Mouse (Mus musculus) limb, embryonic 13.5 days (tissue): ENCODE results near the gene Gm13277. TPM values are rescaled to one million over a fixed set of nuclear protein-coding genes. Genes with fewer than 3 reads are reported as not detected.
A peak's percentile ranks its signal among the peaks of the same experiment; 100 is the strongest.
"Not testable (repeated sequence)": the region's sequence is repeated elsewhere in the genome, so short reads cannot be mapped to it uniquely, and the experiment has no call there.

Source experiments
- ATAC-seq: fragments of 200-750 bp; cut with Nextera tagmentation; 2 replicates; pipeline ENCODE4 v1.8.0; 2017; ENCODE audit warnings: low read depth, moderate number of reproducible peaks, moderate TSS enrichment; ENCODE audit not compliant: low FRiP score
- H3K27ac ChIP-seq: fragments of 300-500 bp; sonication (generic); 2 replicates; pipeline ENCODE4 v1.5.1; 2015; ENCODE audit warnings: inconsistent platforms, mild to moderate bottlenecking, moderate library complexity
- H3K27me3 ChIP-seq: fragments of 300-500 bp; sonication (generic); 2 replicates; pipeline ENCODE4 v1.6.1; 2015; ENCODE audit warnings: mild to moderate bottlenecking, inconsistent platforms
- H3K36me3 ChIP-seq: fragments of 300-500 bp; sonication (generic); 2 replicates; pipeline ENCODE4 v1.6.1; 2015; ENCODE audit warnings: inconsistent platforms, mild to moderate bottlenecking, moderate library complexity
- H3K4me1 ChIP-seq: fragments of 300-500 bp; sonication (generic); 2 replicates; pipeline ENCODE4 v1.6.1; 2015; ENCODE audit warnings: inconsistent platforms
- H3K4me2 ChIP-seq: fragments of 300-500 bp; sonication (generic); replicated peaks from 2 replicates; pipeline ENCODE4 v1.6.1; 2015; ENCODE audit warnings: inconsistent platforms, mild to moderate bottlenecking, moderate library complexity
- H3K4me3 ChIP-seq: fragments of 300-500 bp; sonication (generic); 2 replicates; pipeline ENCODE4 v1.5.1; 2015; ENCODE audit warnings: moderate library complexity, mild to moderate bottlenecking, inconsistent platforms
- H3K9ac ChIP-seq: fragments of 300-500 bp; sonication (generic); 2 replicates; pipeline ENCODE4 v1.6.1; 2015; ENCODE audit warnings: mild to moderate bottlenecking, inconsistent platforms
- H3K9me3 ChIP-seq: fragments of 300-500 bp; sonication (generic); 2 replicates; pipeline ENCODE4 v1.6.1; 2016; ENCODE audit warnings: inconsistent platforms
- WGBS: fragments of 180-500 bp; shearing (Covaris S2); methylation state at CpG from one replicate; pipeline ENCODE4 v1.1.7; 2015; 5-methylcytosine and 5-hydroxymethylcytosine counted together
- polyA plus RNA-seq: library from polyadenylated mRNA; unstranded; fragments of >200 nt; fragmentation: Nextera tagmentation; extraction: Ambion mirVana; gene quantifications from 2 replicates; pipeline ENCODE4 v1.2.1, GENCODE M21; 2015

The Gm13277 gene
- polyA plus RNA-seq, 1 experiment from 2014 or later: not detected

DNA sequence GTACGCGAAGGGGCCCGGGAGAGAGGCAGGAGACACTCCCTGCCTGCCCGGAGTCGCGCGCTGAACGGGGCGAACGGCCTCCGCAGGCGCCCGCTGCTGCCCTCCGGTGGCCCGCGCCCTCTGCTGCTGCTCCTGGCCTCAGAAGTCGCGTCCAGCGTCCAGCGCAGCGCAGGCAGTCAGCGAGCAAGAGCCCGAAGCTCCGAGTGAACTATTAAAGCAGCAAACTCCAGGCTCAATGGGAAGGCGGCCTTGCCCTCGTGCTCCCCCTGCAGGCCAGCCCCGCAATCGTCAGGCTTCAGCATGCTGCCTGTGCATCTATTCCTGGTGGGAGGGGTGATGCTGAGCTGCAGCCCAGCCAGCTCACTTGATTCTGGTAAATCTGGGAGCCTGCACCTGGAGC, 8.7 kb downstream of the Gm13277 start, which contains the start of gene Gm13279:
TSS of gene Gm13279 (plus strand) at position 301 of the 400 bp plus-strand sequence.
- H3K4me2 ChIP-seq, ATAC-seq, H3K36me3 ChIP-seq, H3K27ac ChIP-seq, H3K27me3 ChIP-seq, H3K4me1 ChIP-seq, H3K9ac ChIP-seq, H3K9me3 ChIP-seq, H3K4me3 ChIP-seq: not testable (repeated sequence)
- whole genome bisulfite sequencing: no CpG with 5 or more reads among the region's 28 CpGs

DNA sequence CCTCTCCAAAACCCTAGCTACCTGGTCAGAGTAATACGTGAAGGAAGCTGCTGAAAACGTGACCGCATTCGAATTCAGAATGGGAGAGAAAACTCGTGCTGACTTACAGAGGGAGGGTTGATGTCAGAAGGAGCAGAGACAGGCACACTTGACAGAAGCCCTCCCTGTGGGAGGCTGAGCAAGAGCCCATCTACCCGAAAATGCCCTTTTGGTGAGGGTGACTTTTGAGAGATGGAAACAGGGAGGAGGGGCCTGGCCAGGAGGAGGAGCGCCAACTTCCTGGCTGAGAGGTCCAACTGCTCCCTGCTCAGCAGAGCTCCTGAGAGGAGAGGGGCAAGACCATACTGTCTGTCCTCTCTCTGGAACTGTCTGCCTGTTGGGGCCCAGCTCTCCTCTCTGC, 10.9 kb downstream of the Gm13277 start, which contains the start of gene Gm13285:
TSS of gene Gm13285 (plus strand) at position 301 of the 400 bp plus-strand sequence.
- H3K36me3 ChIP-seq, H3K4me3 ChIP-seq, H3K27me3 ChIP-seq, H3K9ac ChIP-seq, H3K27ac ChIP-seq, H3K4me1 ChIP-seq, H3K4me2 ChIP-seq, H3K9me3 ChIP-seq, ATAC-seq: not testable (repeated sequence)
- WGBS: 21% methylated on average over 6 of the region's 7 CpGs

DNA sequence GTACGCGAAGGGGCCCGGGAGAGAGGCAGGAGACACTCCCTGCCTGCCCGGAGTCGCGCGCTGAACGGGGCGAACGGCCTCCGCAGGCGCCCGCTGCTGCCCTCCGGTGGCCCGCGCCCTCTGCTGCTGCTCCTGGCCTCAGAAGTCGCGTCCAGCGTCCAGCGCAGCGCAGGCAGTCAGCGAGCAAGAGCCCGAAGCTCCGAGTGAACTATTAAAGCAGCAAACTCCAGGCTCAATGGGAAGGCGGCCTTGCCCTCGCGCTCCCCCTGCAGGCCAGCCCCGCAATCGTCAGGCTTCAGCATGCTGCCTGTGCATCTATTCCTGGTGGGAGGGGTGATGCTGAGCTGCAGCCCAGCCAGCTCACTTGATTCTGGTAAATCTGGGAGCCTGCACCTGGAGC, 14.5 kb downstream of the Gm13277 start, which contains the start of gene Gm13287:
TSS of gene Gm13287 (plus strand) at position 301 of the 400 bp plus-strand sequence.
- not testable (repeated sequence) for ATAC-seq, H3K36me3 ChIP-seq, H3K4me3 ChIP-seq, H3K9me3 ChIP-seq, H3K27ac ChIP-seq, H3K9ac ChIP-seq, H3K4me1 ChIP-seq, H3K27me3 ChIP-seq
- no CpG with 5 or more reads among the region's 29 CpGs for WGBS
- peak within 1 kb of the TSS; percentile 41; the same call in 1 of the 2 replicates for H3K4me2 ChIP-seq

DNA sequence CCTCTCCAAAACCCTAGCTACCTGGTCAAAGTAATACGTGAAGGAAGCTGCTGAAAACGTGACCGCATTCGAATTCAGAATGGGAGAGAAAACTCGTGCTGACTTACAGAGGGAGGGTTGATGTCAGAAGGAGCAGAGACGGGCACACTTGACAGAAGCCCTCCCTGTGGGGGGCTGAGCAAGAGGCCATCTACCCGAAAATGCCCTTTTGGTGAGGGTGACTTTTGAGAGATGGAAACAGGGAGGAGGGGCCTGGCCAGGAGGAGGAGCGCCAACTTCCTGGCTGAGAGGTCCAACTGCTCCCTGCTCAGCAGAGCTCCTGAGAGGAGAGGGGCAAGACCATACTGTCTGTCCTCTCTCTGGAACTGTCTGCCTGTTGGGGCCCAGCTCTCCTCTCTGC, 16.8 kb downstream of the Gm13277 start, which contains the start of gene Gm13288:
TSS of gene Gm13288 (plus strand) at position 301 of the 400 bp plus-strand sequence.
- H3K4me3 ChIP-seq: peak within 1 kb of the TSS; percentile 28
- H3K4me2 ChIP-seq: peak within 1 kb of the TSS; percentile 46; the same call in 1 of the 2 replicates
- not testable (repeated sequence) for H3K27ac ChIP-seq, ATAC-seq, H3K27me3 ChIP-seq, H3K4me1 ChIP-seq, H3K9ac ChIP-seq, H3K36me3 ChIP-seq, H3K9me3 ChIP-seq
- no CpG with 5 or more reads among the region's 8 CpGs for WGBS

DNA sequence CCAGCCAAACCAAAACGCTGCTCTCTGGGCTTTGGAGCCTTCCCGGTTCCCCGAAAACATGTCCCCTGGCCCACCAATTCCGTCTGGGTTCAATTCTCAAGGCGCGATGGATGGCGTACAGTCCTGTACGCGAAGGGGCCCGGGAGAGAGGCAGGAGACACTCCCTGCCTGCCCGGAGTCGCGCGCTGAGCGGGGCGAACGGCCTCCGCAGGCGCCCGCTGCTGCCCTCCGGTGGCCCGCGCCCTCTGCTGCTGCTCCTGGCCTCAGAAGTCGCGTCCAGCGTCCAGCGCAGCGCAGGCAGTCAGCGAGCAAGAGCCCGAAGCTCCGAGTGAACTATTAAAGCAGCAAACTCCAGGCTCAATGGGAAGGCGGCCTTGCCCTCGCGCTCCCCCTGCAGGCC, 17.3 kb downstream of the Gm13277 start:
- not testable (repeated sequence) for H3K27me3 ChIP-seq, H3K27ac ChIP-seq, H3K9ac ChIP-seq, H3K4me1 ChIP-seq, H3K9me3 ChIP-seq, ATAC-seq, H3K36me3 ChIP-seq
- WGBS: 0% methylated on average over 13 of the region's 34 CpGs
- Histone ChIP-seq H3K4me2 (peak overlapping the region; percentile 46; the same call in 1 of the 2 replicates), H3K4me3 (peak overlapping the region; percentile 28)

DNA sequence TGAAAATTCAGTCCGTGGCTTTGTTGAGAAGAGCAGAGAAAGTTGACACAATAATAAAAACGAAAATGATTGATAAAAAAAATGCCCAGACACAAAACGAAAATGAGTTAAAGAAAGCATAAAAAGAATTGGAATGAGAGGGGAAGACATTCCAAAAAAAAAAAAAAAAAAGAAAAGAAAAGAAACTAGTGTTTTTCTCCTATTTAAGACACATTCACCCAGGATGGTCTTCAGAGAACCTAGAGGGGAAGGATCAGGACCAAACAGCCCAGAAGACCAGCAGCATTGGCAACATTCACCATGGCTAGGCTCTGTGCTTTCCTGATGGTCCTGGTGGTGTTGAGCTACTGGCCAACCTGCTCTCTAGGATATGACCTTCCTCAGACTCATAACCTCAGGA, 27.5 kb downstream of the Gm13277 start, which contains the start of gene Ifna7:
TSS of gene Ifna7 (plus strand) at position 301 of the 400 bp plus-strand sequence.
- 54% methylated on average over 3 of the region's 3 CpGs for WGBS
- ATAC-seq: no peak
- H3K36me3 ChIP-seq: no peaks in the 10 kb centered on the region
- no peak within 1 kb of the TSS for H3K9ac ChIP-seq
- H3K9me3 ChIP-seq: no peaks in the 10 kb centered on the region
- H3K27ac ChIP-seq: no peak within 1 kb of the TSS
- no peaks in the 10 kb centered on the region for H3K4me1 ChIP-seq
- no peaks in the 10 kb centered on the region; the same call in 1 of the 2 replicates for H3K27me3 ChIP-seq
- no peak within 1 kb of the TSS for H3K4me3 ChIP-seq
- H3K4me2 ChIP-seq: no peak within 1 kb of the TSS

DNA sequence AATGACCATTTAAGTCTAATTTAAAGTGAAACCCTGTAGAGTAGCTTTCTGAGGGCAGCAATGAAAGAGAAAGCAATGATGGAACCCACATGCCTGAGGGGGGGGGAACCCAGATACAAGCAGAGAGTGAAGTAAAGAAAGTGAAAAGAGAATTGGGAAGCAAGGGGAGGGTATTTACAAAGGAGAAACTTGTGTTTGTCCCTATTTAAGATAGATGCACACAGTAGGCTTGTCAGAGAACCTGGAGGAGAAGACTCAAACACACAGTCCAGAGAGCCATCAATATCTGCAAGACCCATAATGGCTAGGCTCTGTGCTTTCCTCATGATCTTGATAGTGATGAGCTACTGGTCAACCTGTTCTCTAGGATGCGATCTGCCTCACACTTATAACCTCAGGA, 31.2 kb downstream of the Gm13277 start, which contains the start of gene Ifna11:
TSS of gene Ifna11 (plus strand) at position 301 of the 400 bp plus-strand sequence.
- no peaks in the 10 kb centered on the region for H3K9me3 ChIP-seq
- H3K4me1 ChIP-seq: no peaks in the 10 kb centered on the region
- no peak within 1 kb of the TSS for H3K4me2 ChIP-seq
- WGBS: 87% methylated on average over 1 of the region's 1 CpGs
- H3K27ac ChIP-seq: no peak within 1 kb of the TSS
- H3K9ac ChIP-seq: no peak within 1 kb of the TSS
- no peaks in the 10 kb centered on the region for H3K27me3 ChIP-seq
- H3K36me3 ChIP-seq: no peaks in the 10 kb centered on the region
- no peak for ATAC-seq
- H3K4me3 ChIP-seq: no peak within 1 kb of the TSS

DNA sequence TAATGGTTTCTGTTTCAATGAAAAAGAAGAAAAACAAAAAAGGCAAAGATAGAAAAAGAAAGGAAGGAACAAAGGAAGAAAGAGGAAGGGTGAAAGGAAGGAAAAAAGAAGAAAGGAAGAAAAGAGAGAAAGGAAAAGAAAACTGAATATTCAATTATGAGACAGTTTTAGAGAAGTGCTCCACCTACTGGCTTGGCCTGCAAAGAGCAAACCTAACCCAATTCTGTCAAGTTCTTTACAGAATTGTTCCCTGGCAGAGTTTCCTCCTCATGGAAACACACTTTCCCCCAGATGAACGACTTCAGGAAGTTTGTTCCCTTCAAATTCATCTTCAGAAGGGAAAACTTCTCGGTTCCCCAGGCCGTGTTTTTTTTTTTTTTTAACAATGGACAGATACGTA, 34.6 kb downstream of the Gm13277 start:
- no peak for ATAC-seq
- 23% methylated on average over 4 of the region's 4 CpGs for WGBS

DNA sequence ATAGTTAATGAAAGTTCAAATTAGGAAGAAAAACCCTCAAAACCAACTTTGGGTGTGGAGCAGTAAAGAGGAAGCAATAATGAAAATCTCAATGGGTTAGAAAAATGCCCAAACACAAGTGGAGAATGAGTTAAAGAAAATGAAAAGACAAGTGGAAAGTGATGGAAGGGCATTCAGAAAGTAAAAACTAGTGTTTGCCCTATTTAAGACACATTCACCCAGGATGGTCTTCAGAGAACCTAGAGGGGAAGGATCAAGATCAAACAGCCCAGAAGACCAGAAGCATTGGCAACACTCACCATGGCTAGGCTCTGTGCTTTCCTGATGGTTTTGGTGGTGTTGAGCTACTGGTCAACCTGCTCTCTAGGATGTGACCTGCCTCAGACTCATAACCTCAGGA, 38.7 kb downstream of the Gm13277 start, which contains the start of gene Ifna6:
TSS of gene Ifna6 (plus strand) at position 301 of the 400 bp plus-strand sequence.
- not testable (repeated sequence) for ATAC-seq, H3K9ac ChIP-seq, H3K9me3 ChIP-seq, H3K27ac ChIP-seq, H3K4me2 ChIP-seq, H3K4me1 ChIP-seq, H3K36me3 ChIP-seq, H3K4me3 ChIP-seq, H3K27me3 ChIP-seq

More for the DNA sequence above, 34.6 kb downstream of the Gm13277 start:
- Histone ChIP-seq H3K27me3 (no peaks in the 10 kb centered on the region), H3K36me3 (no peaks in the 10 kb centered on the region), H3K4me2 (no peak overlapping the region), H3K27ac (no peak overlapping the region), H3K9ac (no peak overlapping the region), H3K4me3 (no peak overlapping the region), H3K4me1 (no peaks in the 10 kb centered on the region), H3K9me3 (no peaks in the 10 kb centered on the region)

DNA sequence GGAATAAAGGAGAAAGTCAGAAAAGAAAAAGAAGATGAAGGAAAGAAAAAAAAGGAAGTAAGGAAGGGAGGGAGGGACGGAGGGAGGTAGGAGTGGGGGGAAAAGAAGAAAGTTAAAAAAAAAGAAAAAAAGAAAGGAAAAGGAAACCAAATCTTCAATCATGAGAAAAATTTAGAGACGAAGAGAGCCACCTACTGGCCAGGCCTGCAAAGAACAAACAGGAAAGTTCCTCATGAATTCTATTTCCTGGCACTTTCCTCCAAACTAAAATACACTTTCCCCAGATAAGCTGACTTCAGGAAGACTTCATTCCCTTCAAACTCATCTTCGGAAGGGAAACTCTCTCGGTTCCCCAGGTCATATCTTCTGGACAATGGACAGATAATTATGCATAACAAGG, 42.1 kb downstream of the Gm13277 start:
- 21% methylated on average over 4 of the region's 4 CpGs for WGBS
- H3K4me2 ChIP-seq: no peak overlapping the region
- no peak overlapping the region for H3K4me3 ChIP-seq
- no peaks in the 10 kb centered on the region for H3K4me1 ChIP-seq
- no peak overlapping the region for H3K9ac ChIP-seq
- no peak overlapping the region for H3K27ac ChIP-seq
- H3K9me3 ChIP-seq: no peaks in the 10 kb centered on the region
- H3K27me3 ChIP-seq: no peaks in the 10 kb centered on the region
- ATAC-seq: no peak
- H3K36me3 ChIP-seq: no peaks in the 10 kb centered on the region

DNA sequence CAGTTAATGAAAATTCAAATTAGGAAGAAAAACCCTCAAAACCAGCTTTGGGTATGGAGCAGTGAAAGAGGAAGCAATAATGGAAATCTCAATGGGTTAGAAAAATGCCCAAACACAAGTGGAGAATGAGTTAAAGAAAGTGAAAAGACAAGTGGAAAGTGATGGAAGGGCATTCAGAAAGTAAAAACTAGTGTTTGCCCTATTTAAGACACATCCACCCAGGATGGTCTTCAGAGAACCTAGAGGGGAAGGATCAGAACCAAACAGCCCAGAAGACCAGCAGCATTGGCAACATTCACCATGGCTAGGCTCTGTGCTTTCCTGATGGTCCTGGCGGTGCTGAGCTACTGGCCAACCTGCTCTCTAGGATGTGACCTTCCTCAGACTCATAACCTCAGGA, 46.8 kb downstream of the Gm13277 start, which contains the start of gene Ifna5:
TSS of gene Ifna5 (plus strand) at position 301 of the 400 bp plus-strand sequence.
- not testable (repeated sequence) for H3K4me2 ChIP-seq, H3K36me3 ChIP-seq, ATAC-seq, H3K4me1 ChIP-seq, H3K9ac ChIP-seq, H3K27me3 ChIP-seq, H3K27ac ChIP-seq, H3K4me3 ChIP-seq, H3K9me3 ChIP-seq
- 83% methylated on average over 1 of the region's 1 CpGs for WGBS
